Mouse (Mus musculus): ENCODE measurements around the gene Lipc. TPM values are rescaled to one million over a fixed set of nuclear protein-coding genes. Genes with fewer than 3 reads are reported as not detected.
A peak's percentile ranks its signal among the peaks of the same experiment; 100 is the strongest.

Gene Lipc
- polyA plus RNA-seq, 2 experiments = 0.38 TPM; not detected in 1

GRCm38 (mm10) chr9:70795439-70795757, 156.6 kb downstream of the Lipc start:
- DNase-seq (ENCODE audit: low spot score) = no peak
- no peaks in the 10 kb centered on the region for H3K9me3 ChIP-seq (ENCODE audit: control insufficient read depth, low read length)
- no peaks in the 10 kb centered on the region for H3K4me1 ChIP-seq (ENCODE audit: control insufficient read depth, insufficient read depth, low read length)
- H3K27me3 ChIP-seq (ENCODE audit: control insufficient read depth, insufficient read depth, low read length) = no peaks in the 10 kb centered on the region
- no peak overlapping the region for H3K27ac ChIP-seq (replicated peaks; ENCODE audit: low read depth, low read length)
- no peak overlapping the region for H3K4me2 ChIP-seq (replicated peaks; ENCODE audit: low read depth, low read length, severe bottlenecking)
- H3K4me3 ChIP-seq (replicated peaks; ENCODE audit: low read length) = no peak overlapping the region
- no peak overlapping the region for H3K9ac ChIP-seq (ENCODE audit: low read depth, low read length, severe bottlenecking)
- no peaks in the 10 kb centered on the region for H3K36me3 ChIP-seq (ENCODE audit: control insufficient read depth, insufficient read depth, low read length)
- WGBS = 66% methylated on average over 2 of the region's 2 CpGs
- no peak for ATAC-seq (ENCODE audit: low FRiP score, low read depth)
- TF ChIP-seq POLR2A (IDR thresholded peaks at IDR 0.05; ENCODE audit: borderline replicate concordance, extremely low read depth, insufficient read depth, insufficient read length) = no peak

- Histone ChIP-seq H3K9ac (ENCODE audit: low read depth, low read length, severe bottlenecking) (no peak overlapping the region), H3K9me3 (ENCODE audit: control insufficient read depth, low read length) (no peaks in the 10 kb centered on the region), H3K4me1 (ENCODE audit: control insufficient read depth, insufficient read depth, low read length) (no peaks in the 10 kb centered on the region), H3K27ac (replicated peaks; ENCODE audit: low read depth, low read length) (no peak overlapping the region), H3K36me3 (ENCODE audit: control insufficient read depth, insufficient read depth, low read length) (no peaks in the 10 kb centered on the region), H3K27me3 (ENCODE audit: control insufficient read depth, insufficient read depth, low read length) (no peaks in the 10 kb centered on the region), H3K4me3 (replicated peaks; ENCODE audit: low read length) (no peak overlapping the region), H3K4me2 (replicated peaks; ENCODE audit: low read depth, low read length, severe bottlenecking) (no peak overlapping the region)
- peak; percentile 13 for DNase-seq (ENCODE audit: low spot score)
- no peak for ATAC-seq (ENCODE audit: low FRiP score, low read depth)
- TF ChIP-seq POLR2A (IDR thresholded peaks at IDR 0.05; ENCODE audit: borderline replicate concordance, extremely low read depth, insufficient read depth, insufficient read length) = no peak
- 65% methylated on average over 15 of the region's 15 CpGs for WGBS
Observed at GRCm38 (mm10) chr9:70794643-70795438, 157.2 kb downstream of the Lipc start.

- Histone ChIP-seq H3K27me3 (ENCODE audit: control insufficient read depth, insufficient read depth, low read length) (no peaks in the 10 kb centered on the region), H3K36me3 (ENCODE audit: control insufficient read depth, insufficient read depth, low read length) (no peaks in the 10 kb centered on the region), H3K27ac (replicated peaks; ENCODE audit: low read depth, low read length) (no peak overlapping the region), H3K4me1 (ENCODE audit: control insufficient read depth, insufficient read depth, low read length) (no peaks in the 10 kb centered on the region), H3K9ac (ENCODE audit: low read depth, low read length, severe bottlenecking) (no peak overlapping the region), H3K4me2 (replicated peaks; ENCODE audit: low read depth, low read length, severe bottlenecking) (no peak overlapping the region), H3K9me3 (ENCODE audit: control insufficient read depth, low read length) (no peaks in the 10 kb centered on the region), H3K4me3 (replicated peaks; ENCODE audit: low read length) (no peak overlapping the region)
- DNase-seq (ENCODE audit: low spot score) (no peak), ATAC-seq (ENCODE audit: low FRiP score, low read depth) (no peak)
- 89% methylated on average over 4 of the region's 4 CpGs for WGBS
- TF ChIP-seq POLR2A (IDR thresholded peaks at IDR 0.05; ENCODE audit: borderline replicate concordance, extremely low read depth, insufficient read depth, insufficient read length) = no peak
Observed at GRCm38 (mm10) chr9:70790621-70791020, 161.4 kb downstream of the Lipc start.

GRCm38 (mm10) chr9:70788705-70789104, 163.3 kb downstream of the Lipc start:
- 86% methylated on average over 7 of the region's 7 CpGs for WGBS
- DNase-seq (ENCODE audit: low spot score) (no peak), ATAC-seq (ENCODE audit: low FRiP score, low read depth) (no peak)
- Histone ChIP-seq H3K4me1 (ENCODE audit: control insufficient read depth, insufficient read depth, low read length) (no peaks in the 10 kb centered on the region), H3K27me3 (ENCODE audit: control insufficient read depth, insufficient read depth, low read length) (no peaks in the 10 kb centered on the region), H3K9ac (ENCODE audit: low read depth, low read length, severe bottlenecking) (no peak overlapping the region), H3K4me3 (replicated peaks; ENCODE audit: low read length) (no peak overlapping the region), H3K27ac (replicated peaks; ENCODE audit: low read depth, low read length) (no peak overlapping the region), H3K9me3 (ENCODE audit: control insufficient read depth, low read length) (no peaks in the 10 kb centered on the region), H3K4me2 (replicated peaks; ENCODE audit: low read depth, low read length, severe bottlenecking) (no peak overlapping the region), H3K36me3 (ENCODE audit: control insufficient read depth, insufficient read depth, low read length) (no peaks in the 10 kb centered on the region; the same call in 1 of the 2 replicates)
- TF ChIP-seq POLR2A (IDR thresholded peaks at IDR 0.05; ENCODE audit: borderline replicate concordance, extremely low read depth, insufficient read depth, insufficient read length) = no peak

- no peak for ATAC-seq (ENCODE audit: low FRiP score, low read depth)
- no peak overlapping the region for H3K4me3 ChIP-seq (replicated peaks; ENCODE audit: low read length)
- no peak overlapping the region for H3K4me2 ChIP-seq (replicated peaks; ENCODE audit: low read depth, low read length, severe bottlenecking)
- no peaks in the 10 kb centered on the region for H3K9me3 ChIP-seq (ENCODE audit: control insufficient read depth, low read length)
- TF ChIP-seq POLR2A (IDR thresholded peaks at IDR 0.05; ENCODE audit: borderline replicate concordance, extremely low read depth, insufficient read depth, insufficient read length) = no peak
- peaks cover 9% of the 10 kb centered on the region for H3K36me3 ChIP-seq (ENCODE audit: control insufficient read depth, insufficient read depth, low read length)
- 54% methylated on average over 3 of the region's 3 CpGs for WGBS
- no peak for DNase-seq (ENCODE audit: low spot score)
- H3K9ac ChIP-seq (ENCODE audit: low read depth, low read length, severe bottlenecking) = no peak overlapping the region
- no peak overlapping the region for H3K27ac ChIP-seq (replicated peaks; ENCODE audit: low read depth, low read length)
- no peaks in the 10 kb centered on the region for H3K27me3 ChIP-seq (ENCODE audit: control insufficient read depth, insufficient read depth, low read length)
- H3K4me1 ChIP-seq (ENCODE audit: control insufficient read depth, insufficient read depth, low read length) = no peaks in the 10 kb centered on the region
Observed at GRCm38 (mm10) chr9:70782191-70782590, 169.8 kb downstream of the Lipc start.

Data from limb, embryonic 14.5 days (tissue).